Mouse (Mus musculus) heart, embryonic 16.5 days (tissue): Measurements from ENCODE around the gene Lipo3. TPM values are rescaled to one million over a fixed set of nuclear protein-coding genes. Genes with fewer than 3 reads are reported as not detected.
"Not testable (repeated sequence)": the region's sequence is repeated elsewhere in the genome, so short reads cannot be mapped to it uniquely, and the experiment has no call there.

ENCODE experiments used
- ATAC-seq: fragments of 200-750 bp; cut with Nextera tagmentation; replicated peaks from 2 replicates; pipeline ENCODE4 v1.8.0; 2017; ENCODE audit warnings: moderate number of reproducible peaks; ENCODE audit not compliant: insufficient read depth, low FRiP score; ENCODE audit errors: extremely low read depth
- H3K27ac ChIP-seq: fragments of 300-500 bp; sonication (generic); 2 replicates; pipeline ENCODE4 v1.5.1; 2014; ENCODE audit warnings: mild to moderate bottlenecking, low read length, control low read depth, moderate library complexity
- H3K27me3 ChIP-seq: fragments of 300-500 bp; sonication (generic); 2 replicates; pipeline ENCODE4 v1.6.1; 2014; ENCODE audit warnings: low read length, mixed read lengths; ENCODE audit not compliant: control insufficient read depth, insufficient read depth
- H3K36me3 ChIP-seq: fragments of 300-500 bp; sonication (generic); 2 replicates; pipeline ENCODE4 v1.6.1; 2014; ENCODE audit not compliant: control insufficient read depth, insufficient read depth
- H3K4me1 ChIP-seq: fragments of 300-500 bp; sonication (generic); 2 replicates; pipeline ENCODE4 v1.6.1; 2014; ENCODE audit warnings: low read length, mixed read lengths; ENCODE audit not compliant: control insufficient read depth, insufficient read depth
- H3K4me2 ChIP-seq: fragments of 300-500 bp; sonication (generic); 2 replicates; pipeline ENCODE4 v1.6.1; 2014; ENCODE audit warnings: low read depth, mild to moderate bottlenecking, control low read depth, low read length
- H3K4me3 ChIP-seq: fragments of 300-500 bp; sonication (generic); 2 replicates; pipeline ENCODE4 v1.5.1; 2014; ENCODE audit warnings: mild to moderate bottlenecking, control low read depth, low read length
- H3K9ac ChIP-seq: fragments of 300-500 bp; sonication (generic); 2 replicates; pipeline ENCODE4 v1.6.1; 2014; ENCODE audit warnings: low read length, control low read depth
- H3K9me3 ChIP-seq: fragments of 300-500 bp; sonication (generic); replicated peaks from 2 replicates; pipeline ENCODE4 v1.6.1; 2016; ENCODE audit warnings: low read length; ENCODE audit not compliant: control insufficient read depth
- WGBS: fragments of 180-500 bp; shearing (Covaris S2); extraction: QIAGEN DNeasy Blood & Tissue Kit; methylation state at CpG from one replicate; pipeline ENCODE4 v1.1.7; 2014; 5-methylcytosine and 5-hydroxymethylcytosine counted together
- polyA plus RNA-seq: library from polyadenylated mRNA; unstranded; fragments of >200 nt; fragmentation: Nextera tagmentation; extraction: Ambion mirVana; gene quantifications from 2 replicates; pipeline ENCODE4 v1.2.1, GENCODE M21; 2015

Lipo3 gene
- polyA plus RNA-seq = 12.3 and 15.2 TPM in 2 replicates

DNA sequence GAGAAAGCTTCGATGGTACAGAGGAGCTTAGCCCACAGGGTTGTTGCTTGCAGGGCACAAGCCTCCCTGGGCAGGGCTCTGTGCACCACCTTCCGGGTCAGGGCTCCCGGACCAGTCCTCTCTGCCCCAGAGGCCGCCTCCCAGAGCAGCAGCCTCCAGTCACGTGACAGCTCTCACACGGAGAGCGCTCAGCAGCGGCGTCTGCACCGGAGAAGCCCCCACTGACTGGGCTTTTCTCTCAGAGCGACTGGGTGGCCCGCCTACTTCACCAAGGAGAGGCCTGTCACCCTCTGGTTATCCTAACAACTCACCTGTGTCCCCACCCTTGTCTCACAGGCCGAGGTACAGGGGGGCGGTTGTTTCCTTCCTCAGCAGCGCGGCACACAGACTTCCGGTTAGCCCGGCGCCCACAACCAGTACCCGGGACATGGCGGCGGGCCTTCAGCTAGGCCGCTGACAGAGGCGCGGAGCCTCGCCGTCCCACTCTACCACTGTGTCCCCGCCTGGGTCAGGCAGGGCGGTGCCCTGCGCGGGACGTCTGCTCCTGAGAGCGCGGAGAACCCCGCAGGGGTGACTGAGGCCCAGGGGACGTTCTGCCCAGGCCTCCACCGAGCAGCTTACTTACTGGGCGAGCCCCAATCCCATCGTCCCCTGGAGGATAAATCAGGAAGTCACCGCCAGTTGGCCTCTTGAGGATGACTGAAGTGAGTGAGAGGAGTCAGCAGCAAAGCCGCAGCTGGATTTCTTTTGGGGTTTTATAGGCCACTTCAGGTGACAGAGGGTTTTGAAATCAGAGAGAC lies at the start of gene Lipo3:
Gene Lipo3, minus strand, starts transcription at position 665 of the 800 bp plus-strand sequence.
- H3K9ac ChIP-seq, H3K27ac ChIP-seq, H3K27me3 ChIP-seq, H3K9me3 ChIP-seq, H3K36me3 ChIP-seq, H3K4me1 ChIP-seq: not testable (repeated sequence)
- Histone ChIP-seq H3K4me3 (peak within 1 kb of the TSS; percentile 33), H3K4me2 (peak within 1 kb of the TSS; percentile 42)
- 32% methylated on average over 12 of the region's 41 CpGs for WGBS
- ATAC-seq = peak; percentile 89

DNA sequence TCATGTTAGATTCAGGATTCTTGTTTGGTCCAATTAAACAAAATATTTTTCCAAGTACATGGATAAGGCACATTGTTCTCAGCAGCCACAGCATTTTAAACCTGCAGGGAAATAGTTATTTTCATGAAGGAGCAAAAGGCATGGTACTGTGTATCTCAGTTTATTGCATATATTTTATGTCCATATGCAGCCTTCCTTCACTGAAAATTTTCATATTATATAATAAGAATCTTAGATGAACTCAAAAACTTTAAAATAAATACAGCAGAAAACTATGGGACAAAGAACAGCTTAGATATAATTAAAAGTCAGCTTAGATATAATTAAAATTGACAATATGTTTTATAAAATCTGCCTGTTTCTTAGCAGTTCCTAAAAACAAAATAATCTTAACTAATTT lies 25.6 kb upstream of the Lipo3 start, which contains the start of gene Lipo1:
Gene Lipo1, minus strand, starts transcription at position 101 of the 400 bp plus-strand sequence.
- H3K4me1 ChIP-seq, H3K27ac ChIP-seq, H3K9ac ChIP-seq, H3K36me3 ChIP-seq, H3K9me3 ChIP-seq, H3K27me3 ChIP-seq, ATAC-seq, H3K4me2 ChIP-seq, H3K4me3 ChIP-seq: not testable (repeated sequence)

DNA sequence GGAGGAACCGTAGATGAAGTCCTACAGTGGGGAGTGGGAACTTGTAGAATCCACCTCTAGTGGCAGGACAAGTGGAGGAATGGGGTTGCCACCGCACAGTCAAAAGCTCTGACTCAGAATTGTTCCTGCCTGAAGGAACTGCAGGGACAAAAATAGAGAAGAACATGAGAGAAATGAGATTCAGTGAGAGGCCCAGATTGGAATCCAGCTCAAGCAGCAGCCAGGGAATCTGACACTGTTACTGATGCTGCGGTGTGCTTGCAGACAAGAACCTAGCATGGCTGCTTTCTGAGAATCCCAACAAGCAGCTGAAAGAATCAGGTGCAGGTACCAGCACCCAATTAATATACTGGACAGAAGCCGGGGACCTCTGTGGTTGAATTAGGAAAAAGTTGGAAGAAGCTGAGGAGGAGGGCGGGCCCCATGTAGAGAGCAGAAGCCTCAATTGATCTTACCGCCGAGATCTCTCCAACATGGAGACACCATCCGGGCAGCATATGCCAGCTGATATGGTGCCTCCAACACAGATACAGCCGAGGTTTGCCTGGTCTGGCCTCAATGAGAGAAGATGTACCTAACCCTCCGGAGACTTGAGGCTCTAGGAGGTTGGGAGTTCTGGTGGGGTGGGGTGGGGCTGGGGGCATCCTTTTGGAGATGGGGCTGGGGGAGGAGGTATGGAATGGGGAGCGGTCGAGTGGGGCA lies 25.0 kb upstream of the Lipo3 start:
- Histone ChIP-seq H3K4me2 (no peak overlapping the region), H3K9me3 (no peaks in the 10 kb centered on the region), H3K27me3 (no peaks in the 10 kb centered on the region), H3K4me1 (no peaks in the 10 kb centered on the region), H3K9ac (no peak overlapping the region), H3K36me3 (no peaks in the 10 kb centered on the region), H3K27ac (no peak overlapping the region), H3K4me3 (no peak overlapping the region)
- WGBS = 83% methylated on average over 12 of the region's 12 CpGs
- no peak for ATAC-seq

DNA sequence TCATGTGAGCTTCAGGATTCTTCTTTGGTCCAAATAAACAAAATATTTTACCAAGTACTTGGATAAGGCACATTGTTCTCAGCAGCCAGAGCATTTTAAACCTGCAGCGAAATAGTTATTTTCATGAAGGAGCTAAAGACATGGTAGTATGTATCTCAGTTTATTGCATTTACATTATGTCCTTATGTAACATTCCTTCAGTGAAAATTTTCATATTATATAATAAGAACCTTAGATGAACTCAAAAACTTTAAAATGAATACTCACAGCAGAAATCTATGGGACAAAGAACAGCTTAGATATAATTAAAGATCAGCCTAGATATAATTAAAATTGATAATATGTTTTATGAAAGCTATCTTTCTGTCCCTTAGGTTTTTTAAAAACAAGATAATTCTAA lies 10.5 kb downstream of the Lipo3 start, which contains the start of gene Lipo2:
Gene Lipo2, minus strand, starts transcription at position 101 of the 400 bp plus-strand sequence.
- not testable (repeated sequence) for H3K4me2 ChIP-seq, H3K4me3 ChIP-seq, H3K27me3 ChIP-seq, H3K9me3 ChIP-seq, H3K27ac ChIP-seq, H3K9ac ChIP-seq, H3K36me3 ChIP-seq, ATAC-seq, H3K4me1 ChIP-seq
- 90% methylated on average over 1 of the region's 1 CpGs for WGBS

DNA sequence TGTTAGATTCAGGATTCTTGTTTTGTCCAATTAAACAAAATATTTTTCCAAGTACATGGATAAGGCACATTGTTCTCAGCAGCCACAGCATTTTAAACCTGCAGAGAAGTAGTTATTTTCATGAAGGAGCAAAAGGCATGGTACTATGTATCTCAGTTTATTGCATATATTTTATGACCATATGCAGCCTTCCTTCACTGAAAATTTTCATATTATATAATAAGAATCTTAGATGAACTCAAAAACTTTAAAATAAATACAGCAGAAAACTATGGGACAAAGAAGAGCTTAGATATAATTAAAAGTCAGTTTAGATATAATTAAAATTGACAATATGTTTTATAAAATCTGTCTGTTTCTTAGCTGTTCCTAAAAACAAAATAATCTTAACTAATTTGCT lies 136.6 kb downstream of the Lipo3 start, which contains the start of gene Gm8978:
Gene Gm8978, minus strand, starts transcription at position 101 of the 400 bp plus-strand sequence.
- not testable (repeated sequence) for H3K36me3 ChIP-seq, H3K4me1 ChIP-seq, H3K27ac ChIP-seq, H3K9me3 ChIP-seq, H3K4me2 ChIP-seq, ATAC-seq, H3K27me3 ChIP-seq, H3K9ac ChIP-seq, H3K4me3 ChIP-seq

DNA sequence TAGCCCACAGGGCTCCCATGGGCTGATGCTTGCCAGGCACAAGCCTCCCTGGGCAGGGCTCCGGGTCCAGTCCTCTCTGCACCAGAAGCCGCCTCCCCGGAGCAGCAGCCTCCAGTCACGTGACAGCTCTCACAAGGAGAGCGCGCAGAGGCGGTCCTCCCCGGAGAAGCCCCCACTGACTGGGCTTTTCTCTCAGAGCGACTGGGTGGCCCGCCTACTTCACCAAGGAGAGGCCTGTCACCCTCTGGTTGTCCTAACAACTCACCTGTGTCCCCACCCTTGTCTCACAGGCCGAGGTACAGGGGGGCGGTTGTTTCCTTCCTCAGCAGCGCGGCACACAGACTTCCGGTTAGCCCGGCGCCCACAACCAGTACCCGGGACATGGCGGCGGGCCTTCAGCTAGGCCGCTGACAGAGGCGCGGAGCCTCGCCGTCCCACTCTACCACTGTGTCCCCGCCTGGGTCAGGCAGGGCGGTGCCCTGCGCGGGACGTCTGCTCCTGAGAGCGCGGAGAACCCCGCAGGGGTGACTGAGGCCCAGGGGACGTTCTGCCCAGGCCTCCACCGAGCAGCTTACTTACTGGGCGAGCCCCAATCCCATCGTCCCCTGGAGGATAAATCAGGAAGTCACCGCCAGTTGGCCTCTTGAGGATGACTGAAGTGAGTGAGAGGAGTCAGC lies 172.0 kb downstream of the Lipo3 start:
- not testable (repeated sequence) for H3K4me1 ChIP-seq, H3K36me3 ChIP-seq, H3K27ac ChIP-seq, H3K27me3 ChIP-seq, H3K9me3 ChIP-seq
- peak; percentile 99 for ATAC-seq
- 4% methylated on average over 7 of the region's 38 CpGs for WGBS
- peak overlapping the region; percentile 69 for H3K9ac ChIP-seq
- H3K4me3 ChIP-seq = peak overlapping the region; percentile 55
- peak overlapping the region; percentile 68 for H3K4me2 ChIP-seq

DNA sequence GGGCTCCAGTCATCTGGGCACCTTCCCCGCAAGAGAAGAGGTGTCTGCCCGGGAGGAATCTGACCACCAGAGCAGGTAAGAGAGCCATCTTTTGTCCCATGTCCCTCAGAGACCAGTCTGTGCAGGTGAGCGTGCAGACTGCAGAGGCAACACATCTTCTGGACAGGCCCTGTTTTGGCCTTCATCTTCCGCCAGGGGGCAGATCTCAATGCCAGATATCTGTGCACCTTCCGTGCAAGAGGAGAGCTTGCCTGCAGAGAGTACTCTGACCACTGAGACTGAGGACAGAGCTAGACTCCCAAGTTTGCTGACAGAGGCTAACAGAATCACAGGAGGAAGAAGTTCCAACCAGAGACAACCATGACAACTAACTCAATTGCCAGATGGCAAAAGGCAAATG lies 193.2 kb downstream of the Lipo3 start:
- not testable (repeated sequence) for H3K27ac ChIP-seq, H3K27me3 ChIP-seq, H3K9ac ChIP-seq, H3K4me3 ChIP-seq, H3K4me1 ChIP-seq, H3K4me2 ChIP-seq, H3K36me3 ChIP-seq, ATAC-seq, H3K9me3 ChIP-seq
- 79% methylated on average over 5 of the region's 5 CpGs for WGBS

DNA sequence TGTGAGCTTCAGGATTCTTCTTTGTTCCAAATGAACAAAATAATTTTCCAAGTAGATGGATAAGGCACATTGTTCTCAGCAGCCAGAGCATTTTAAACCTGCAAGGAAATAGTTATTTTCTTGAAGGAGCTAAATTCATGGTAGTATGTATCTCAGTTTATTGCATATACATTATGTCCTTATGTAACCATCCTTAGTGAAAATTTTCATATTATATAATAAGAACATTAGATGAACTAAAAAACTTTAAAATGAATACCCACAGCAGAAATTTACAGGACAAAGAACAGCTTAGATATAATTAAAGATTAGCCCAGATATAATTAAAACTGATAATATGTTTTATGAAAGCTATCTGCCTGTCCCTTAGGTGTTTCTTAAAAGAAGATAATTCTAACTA lies 244.1 kb downstream of the Lipo3 start, which contains the start of gene Lipo4:
Gene Lipo4, minus strand, starts transcription at position 101 of the 400 bp plus-strand sequence.
- H3K27me3 ChIP-seq = no peaks in the 10 kb centered on the region
- H3K9ac ChIP-seq = no peak within 1 kb of the TSS
- H3K4me1 ChIP-seq = no peaks in the 10 kb centered on the region
- no peak within 1 kb of the TSS for H3K4me3 ChIP-seq
- no peaks in the 10 kb centered on the region for H3K36me3 ChIP-seq
- no peaks in the 10 kb centered on the region for H3K9me3 ChIP-seq
- ATAC-seq = no peak
- H3K4me2 ChIP-seq = no peak within 1 kb of the TSS
- H3K27ac ChIP-seq = no peak within 1 kb of the TSS
